Mouse (Mus musculus) kidney, adult 2 months (tissue): Measurements from ENCODE around the gene Ppp1r12b.

Source experiments
- CTCF ChIP-seq: fragments of 200-500 bp; conservative IDR thresholded peaks from 2 replicates; pipeline ENCODE4 v1.5.1; 2011; ENCODE audit warnings: low read depth, mild to moderate bottlenecking, control low read depth, low read length, moderate library complexity, mixed read lengths; ENCODE audit not compliant: insufficient read depth, insufficient read length
- POLR2A ChIP-seq: fragments of 200-500 bp; IDR thresholded peaks from one replicate; pipeline ENCODE4 v1.6.1; 2011; ENCODE audit warnings: low read depth, low read length, control low read depth

- TF ChIP-seq CTCF (no peak), POLR2A (no peak)
These were observed 180.1 kb downstream of the Ppp1r12b start for GRCm38 (mm10) chr1:134775631-134776030.
